Comparison of ENCODE assay signal across 7 mouse cellular contexts in the genomic region with DNA sequence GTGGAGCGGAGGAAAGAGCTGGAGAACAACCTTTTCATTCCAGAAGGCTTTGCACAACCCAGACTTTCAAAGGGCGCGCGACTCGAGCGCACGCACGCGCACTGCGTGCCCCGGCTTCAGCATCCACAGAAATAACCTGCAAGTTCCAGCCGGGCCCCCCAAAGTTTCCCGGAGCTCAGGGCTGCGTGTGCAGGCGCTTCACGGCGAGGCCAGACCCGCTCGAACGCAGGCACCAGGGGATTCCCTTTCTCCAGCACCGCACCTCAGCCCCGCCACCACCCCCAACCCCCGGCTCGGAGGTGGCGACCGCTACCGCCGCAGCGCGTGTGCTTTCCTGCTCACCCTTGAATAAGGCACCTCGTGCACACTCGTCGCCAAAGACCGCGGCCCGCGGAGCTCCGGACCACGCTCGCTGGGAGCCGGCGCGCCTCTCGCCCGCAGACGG. TPM values are rescaled to one million over a fixed set of nuclear protein-coding genes. Genes with fewer than 3 reads are reported as not detected.
DNase-seq lines count a peak whose midpoint lies in the region; ATAC-seq and TF ChIP-seq lines count a peak whose summit lies in the region.

No protein-coding gene starts in this region.

- peak; percentile 47 for DNase-seq in adrenal gland, adult 8-10 months
- DNase-seq in embryo, embryonic 10.5 days (ENCODE audit: low spot score): peak; percentile 80
- peak; percentile 47 for DNase-seq in gastrocnemius, postnatal 25 days
- peak; percentile 68 for DNase-seq in left cerebral cortex, postnatal 4 days
- DNase-seq in midbrain, embryonic 11.5 days (ENCODE audit: low spot score, missing footprints): peak; percentile 98
- peak; percentile 29 to 44 for DNase-seq in spleen, adult 2 months (ENCODE audit: low read depth in 1 of 2, low spot score in 2 of 2)

- peak overlapping the region; percentile 78 for H3K4me2 ChIP-seq in intestine, embryonic 15.5 days (replicated peaks)
- peak overlapping the region; percentile 46 for H3K4me2 ChIP-seq in midbrain, embryonic 11.5 days

- H3K9me3 ChIP-seq in intestine, embryonic 15.5 days: no peaks in the 10 kb centered on the region
- H3K9me3 ChIP-seq in midbrain, embryonic 11.5 days (ENCODE audit: control insufficient read depth, low read length): no peaks in the 10 kb centered on the region

- WGBS in intestine, embryonic 15.5 days: under 1% methylated on average over 46 of the region's 46 CpGs
- WGBS in midbrain, embryonic 11.5 days: under 1% methylated on average over 46 of the region's 46 CpGs
- under 1% methylated on average over 46 of the region's 46 CpGs for WGBS in spleen, adult 2 months

- H3K4me3 ChIP-seq in intestine, embryonic 15.5 days (replicated peaks): peak overlapping the region; percentile 99
- H3K4me3 ChIP-seq in midbrain, embryonic 11.5 days (ENCODE audit: low read depth, low read length): peak overlapping the region; percentile 89
- peak overlapping the region; percentile 71 for H3K4me3 ChIP-seq in spleen, adult 2 months (ENCODE audit: extremely low read depth, insufficient read depth, insufficient read length)

- H3K27me3 ChIP-seq in intestine, embryonic 15.5 days (replicated peaks): no peaks in the 10 kb centered on the region
- no peaks in the 10 kb centered on the region for H3K27me3 ChIP-seq in midbrain, embryonic 11.5 days (ENCODE audit: control insufficient read depth, insufficient read depth, low read length)
- H3K27me3 ChIP-seq in spleen, adult 2 months (ENCODE audit: control insufficient read depth, insufficient read depth, low read length): no peaks in the 10 kb centered on the region

- H3K36me3 ChIP-seq in intestine, embryonic 15.5 days: no peaks in the 10 kb centered on the region
- H3K36me3 ChIP-seq in midbrain, embryonic 11.5 days (ENCODE audit: control insufficient read depth, insufficient read depth, low read length): peaks cover 4% of the 10 kb centered on the region; the same call in 1 of the 2 replicates
- H3K36me3 ChIP-seq in spleen, adult 2 months (ENCODE audit: control insufficient read depth, insufficient read depth, low read length): no peaks in the 10 kb centered on the region

- ATAC-seq in intestine, embryonic 15.5 days: peak; percentile 81
- peak; percentile 86 for ATAC-seq in midbrain, embryonic 11.5 days (ENCODE audit: low FRiP score)

- no peak for TF ChIP-seq CTCF in spleen, adult 2 months (IDR thresholded peaks at IDR 0.05; ENCODE audit: extremely low read depth, insufficient read depth, insufficient read length, insufficient replicate concordance)

- intact Hi-C loops in left cerebral cortex, postnatal 4 days (cut with DNase I): no loop called here

- peak overlapping the region; percentile 86 for H3K9ac ChIP-seq in intestine, embryonic 15.5 days
- H3K9ac ChIP-seq in midbrain, embryonic 11.5 days (ENCODE audit: low read length): peak overlapping the region; percentile 93

- TF ChIP-seq POLR2A in spleen, adult 2 months (IDR thresholded peaks at IDR 0.05; ENCODE audit: low read depth, low read length): no peak

- H3K4me1 ChIP-seq in intestine, embryonic 15.5 days (replicated peaks): no peaks in the 10 kb centered on the region
- H3K4me1 ChIP-seq in midbrain, embryonic 11.5 days (ENCODE audit: control insufficient read depth, insufficient read depth, low read length): peaks cover 8% of the 10 kb centered on the region
- H3K4me1 ChIP-seq in spleen, adult 2 months (ENCODE audit: control insufficient read depth, insufficient read depth, insufficient read length): no peaks in the 10 kb centered on the region; the same call in 1 of the 2 replicates

- peak overlapping the region; percentile 89 for H3K27ac ChIP-seq in intestine, embryonic 15.5 days
- peak overlapping the region; percentile 93 for H3K27ac ChIP-seq in midbrain, embryonic 11.5 days (ENCODE audit: low read depth, low read length)
- H3K27ac ChIP-seq in spleen, adult 2 months (ENCODE audit: insufficient read depth, low read length): peak overlapping the region; percentile 12; the same call in 1 of the 2 replicates

RNA-seq across cellular contexts. Expression of a gene that starts 0.4 kb away (rescaled TPM):
- 1 to 10 TPM; 1.4 to 2.0 (median 1.6) TPM for total RNA-seq in adrenal gland, adult 8-10 months (2022)
- under 1 TPM; 0.72 to 0.84 TPM for total RNA-seq in gastrocnemius, postnatal 25 days (2021)
- polyA plus RNA-seq in intestine, embryonic 15.5 days (2015; fragmentation: Nextera tagmentation; extraction: Ambion mirVana): 10.8 and 12.5 TPM in 2 replicates
- total RNA-seq in left cerebral cortex, postnatal 4 days (2021): 1 to 10 TPM; 4.9 to 5.5 TPM
- 47.4 and 52.2 TPM in 2 replicates for polyA plus RNA-seq in midbrain, embryonic 11.5 days (2014; fragmentation: Nextera tagmentation; extraction: Ambion mirVana)
- 0.58 and 1.1 TPM in 2 replicates for polyA plus RNA-seq in spleen, adult 2 months (2012; rRNA removed)

RNA-seq across cellular contexts. Expression of a gene that starts 38.2 kb away (rescaled TPM):
- 1 to 10 TPM; 2.4 to 4.3 (median 3.6) TPM for total RNA-seq in adrenal gland, adult 8-10 months (2022)
- total RNA-seq in gastrocnemius, postnatal 25 days (2021): under 1 TPM; 0.75 to 0.97 TPM
- 3.3 and 3.6 TPM in 2 replicates for polyA plus RNA-seq in intestine, embryonic 15.5 days (2015; fragmentation: Nextera tagmentation; extraction: Ambion mirVana)
- total RNA-seq in left cerebral cortex, postnatal 4 days (2021): 1 to 10 TPM; 8.9 to 9.5 TPM
- 8.7 and 9.4 TPM in 2 replicates for polyA plus RNA-seq in midbrain, embryonic 11.5 days (2014; fragmentation: Nextera tagmentation; extraction: Ambion mirVana)
- polyA plus RNA-seq in spleen, adult 2 months (2012; rRNA removed): 1.4 and 1.5 TPM in 2 replicates

RNA-seq across cellular contexts. Expression of a gene that starts 38.2 kb away (rescaled TPM):
- 10 to 100 TPM; 35.4 to 53.3 (median 45.4) TPM for total RNA-seq in adrenal gland, adult 8-10 months (2022)
- total RNA-seq in gastrocnemius, postnatal 25 days (2021): 10 to 100 TPM; 12.6 to 13.2 TPM
- polyA plus RNA-seq in intestine, embryonic 15.5 days (2015; fragmentation: Nextera tagmentation; extraction: Ambion mirVana): 98.9 and 107 TPM in 2 replicates
- 10 to 100 TPM; 51.3 to 53.0 TPM for total RNA-seq in left cerebral cortex, postnatal 4 days (2021)
- polyA plus RNA-seq in midbrain, embryonic 11.5 days (2014; fragmentation: Nextera tagmentation; extraction: Ambion mirVana): 122 TPM in 2 replicates
- polyA plus RNA-seq in spleen, adult 2 months (2012; rRNA removed): 22.0 and 23.0 TPM in 2 replicates

RNA-seq across cellular contexts. Expression of a gene that starts 38.4 kb away (rescaled TPM):
- 1 to 10 TPM; 2.6 to 6.2 (median 4.0) TPM for total RNA-seq in adrenal gland, adult 8-10 months (2022)
- total RNA-seq in gastrocnemius, postnatal 25 days (2021): 10 to 100 TPM; 32.7 to 39.1 TPM
- 0.33 and 0.78 TPM in 2 replicates for polyA plus RNA-seq in intestine, embryonic 15.5 days (2015; fragmentation: Nextera tagmentation; extraction: Ambion mirVana)
- under 1 TPM; 0.40 to 0.44 TPM for total RNA-seq in left cerebral cortex, postnatal 4 days (2021)
- polyA plus RNA-seq in midbrain, embryonic 11.5 days (2014; fragmentation: Nextera tagmentation; extraction: Ambion mirVana): 0.37 TPM in 1 of 2 replicates, not detected in the other
- 0.22 and 0.35 TPM in 2 replicates for polyA plus RNA-seq in spleen, adult 2 months (2012; rRNA removed)

RNA-seq across cellular contexts. Expression of a gene that starts 50.5 kb away (rescaled TPM):
- 10 to 100 TPM in 3 of 4 experiments, 1 to 10 TPM in 1; 9.0 to 16.1 (median 11.0) TPM for total RNA-seq in adrenal gland, adult 8-10 months (2022)
- 1 to 10 TPM; 1.8 to 3.0 TPM for total RNA-seq in gastrocnemius, postnatal 25 days (2021)
- 6.2 and 6.3 TPM in 2 replicates for polyA plus RNA-seq in intestine, embryonic 15.5 days (2015; fragmentation: Nextera tagmentation; extraction: Ambion mirVana)
- 10 to 100 TPM; 11.5 to 11.9 TPM for total RNA-seq in left cerebral cortex, postnatal 4 days (2021)
- polyA plus RNA-seq in midbrain, embryonic 11.5 days (2014; fragmentation: Nextera tagmentation; extraction: Ambion mirVana): 8.1 TPM in 2 replicates
- 4.0 and 4.9 TPM in 2 replicates for polyA plus RNA-seq in spleen, adult 2 months (2012; rRNA removed)

Comparison
In these comparisons a context has a peak if more than half of its experiments do, and no peak if none do; other contexts are left out.
1. Peak in every context shown above with its lines: DNase-seq, ATAC-seq, H3K4me3 ChIP-seq and H3K27ac ChIP-seq.
2. DNase-seq: peak in every context shown above with its lines; median percentile 98 in midbrain, embryonic 11.5 days; 80 in embryo, embryonic 10.5 days; 68 in left cerebral cortex, postnatal 4 days; 47 in adrenal gland, adult 8-10 months; 47 in gastrocnemius, postnatal 25 days; 36 in spleen, adult 2 months.
3. H3K27ac ChIP-seq: peak in every context shown above with its lines; median percentile 93 in midbrain, embryonic 11.5 days; 89 in intestine, embryonic 15.5 days; 12 in spleen, adult 2 months.